Mouse (Mus musculus): ENCODE measurements around the gene Qprt.

- TF ChIP-seq POLR2A (IDR thresholded peaks at IDR 0.05; ENCODE audit: borderline replicate concordance, extremely low read depth, insufficient read depth, insufficient read length, poor library complexity, severe bottlenecking) (no peak), CTCF (IDR thresholded peaks at IDR 0.05; ENCODE audit: borderline replicate concordance, extremely low read depth, insufficient read depth, insufficient read length) (no peak)
These were observed 7.1 kb downstream of the Qprt start for GRCm38 (mm10) chr7:127114920-127115319.
